Mouse (Mus musculus) midbrain, embryonic 12.5 days (tissue): ENCODE data around the gene Gtf2h5. TPM values are rescaled to one million over a fixed set of nuclear protein-coding genes. Genes with fewer than 3 reads are reported as not detected.

Source experiments
- ATAC-seq: fragments of 200-750 bp; cut with Nextera tagmentation; 2 replicates; pipeline ENCODE4 v1.8.0; 2017; ENCODE audit warnings: low read depth, moderate TSS enrichment, moderate library complexity; ENCODE audit not compliant: low FRiP score
- H3K27ac ChIP-seq: fragments of 300-500 bp; sonication (generic); replicated peaks from 2 replicates; pipeline ENCODE4 v1.5.1; 2016; ENCODE audit warnings: mild to moderate bottlenecking
- H3K27me3 ChIP-seq: fragments of 300-500 bp; sonication (generic); 2 replicates; pipeline ENCODE4 v1.6.1; 2016; ENCODE audit warnings: mild to moderate bottlenecking
- H3K36me3 ChIP-seq: fragments of 300-500 bp; sonication (generic); 2 replicates; pipeline ENCODE4 v1.6.1; 2016
- H3K4me1 ChIP-seq: fragments of 300-500 bp; sonication (generic); 2 replicates; pipeline ENCODE4 v1.6.1; 2016
- H3K4me2 ChIP-seq: fragments of 300-500 bp; sonication (generic); replicated peaks from 2 replicates; pipeline ENCODE4 v1.6.1; 2016; ENCODE audit warnings: mild to moderate bottlenecking, moderate library complexity
- H3K4me3 ChIP-seq: fragments of 300-500 bp; sonication (generic); 2 replicates; pipeline ENCODE4 v1.5.1; 2016; ENCODE audit warnings: mild to moderate bottlenecking
- H3K9ac ChIP-seq: fragments of 300-500 bp; sonication (generic); replicated peaks from 2 replicates; pipeline ENCODE4 v1.6.1; 2016; ENCODE audit warnings: mild to moderate bottlenecking, moderate library complexity
- H3K9me3 ChIP-seq: fragments of 300-500 bp; sonication (generic); 2 replicates; pipeline ENCODE4 v1.6.1; 2016; ENCODE audit warnings: mild to moderate bottlenecking
- WGBS: fragments of 180-500 bp; shearing (Covaris S2); methylation state at CpG from one replicate; pipeline ENCODE4 v1.1.7; 2016; 5-methylcytosine and 5-hydroxymethylcytosine counted together
- polyA plus RNA-seq: library from polyadenylated mRNA; unstranded; fragments of >200 nt; fragmentation: Nextera tagmentation; extraction: Ambion mirVana; gene quantifications from 2 replicates; pipeline ENCODE4 v1.2.1, GENCODE M21; 2016

Gene Gtf2h5
- polyA plus RNA-seq = 157 and 168 TPM in 2 replicates

DNA sequence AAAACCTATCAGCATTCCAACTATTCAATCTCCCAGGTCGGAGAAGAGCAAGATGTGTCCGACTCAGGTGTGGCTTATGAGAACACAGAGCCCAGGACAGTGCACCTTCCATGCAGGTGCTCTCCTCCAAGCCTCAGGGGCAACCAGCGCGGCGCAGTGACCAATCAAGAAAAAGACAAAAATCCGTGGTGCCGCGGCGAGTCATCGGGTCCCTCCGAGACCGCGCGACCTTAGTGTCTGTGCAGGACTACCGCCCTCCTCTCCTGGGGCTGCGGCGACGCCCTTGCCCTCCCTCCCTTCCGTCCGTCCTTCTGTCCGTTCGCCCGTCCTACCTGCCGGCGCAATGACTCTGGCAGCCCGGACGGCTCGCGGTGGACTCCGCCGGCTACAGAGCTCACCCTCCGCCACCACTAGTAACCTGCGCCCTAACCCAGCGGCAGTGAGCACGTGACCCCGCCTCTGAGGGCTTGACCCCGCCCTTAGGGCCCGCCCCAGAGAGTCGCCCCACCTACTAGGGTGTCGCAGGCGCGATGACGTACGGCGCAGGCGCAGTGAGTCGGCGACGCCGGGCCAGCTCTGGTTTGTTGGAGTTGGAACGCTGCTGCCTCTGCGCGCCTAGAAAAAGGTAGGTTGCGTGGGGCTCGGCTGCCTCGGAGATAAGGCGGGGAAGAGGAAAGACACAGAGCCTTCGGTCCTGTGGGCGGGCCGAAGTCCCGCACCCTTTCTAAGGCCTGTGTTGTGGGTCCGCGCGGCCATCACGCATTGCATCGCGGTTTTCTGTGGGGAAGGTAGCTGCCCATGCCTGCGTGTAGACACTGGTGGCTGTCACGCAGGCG lies at the start of gene Gtf2h5, which contains the start of gene Serac1:
Gene Gtf2h5 (plus strand): TSS at position 500 of the 836 bp plus-strand sequence.
Gene Serac1 (minus strand): TSS at position 455 of the 836 bp plus-strand sequence.
- Histone ChIP-seq H3K4me3 (peak within 1 kb of the TSS; percentile 80), H3K4me2 (peak within 1 kb of the TSS; percentile 75), H3K36me3 (peaks cover 12% of the 10 kb centered on the region), H3K27me3 (no peaks in the 10 kb centered on the region), H3K9ac (peak within 1 kb of the TSS; percentile 87), H3K27ac (peak within 1 kb of the TSS; percentile 83), H3K9me3 (no peaks in the 10 kb centered on the region), H3K4me1 (peaks cover 16% of the 10 kb centered on the region)
- WGBS = under 1% methylated on average over 70 of the region's 70 CpGs
- ATAC-seq = peak; percentile 98

DNA sequence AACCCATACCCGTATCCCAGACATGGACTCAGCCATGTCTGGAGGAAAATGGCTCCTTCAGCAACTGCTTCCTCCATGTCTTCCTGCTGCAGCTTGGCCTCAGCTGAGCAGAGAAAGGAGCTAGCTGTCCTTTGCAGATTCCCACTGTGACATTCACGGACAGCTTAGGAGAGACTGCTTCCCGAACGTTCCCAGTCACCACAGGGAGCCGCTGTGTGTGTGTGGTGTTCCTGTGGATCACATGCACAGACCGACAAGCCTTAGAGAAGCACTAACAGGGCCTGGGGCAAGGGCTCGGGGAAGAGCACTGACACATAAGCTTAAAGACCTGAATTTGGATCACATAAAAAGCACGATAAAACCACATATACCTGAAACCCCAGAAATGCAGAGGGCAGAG lies 43.9 kb upstream of the Gtf2h5 start:
- no peak overlapping the region for H3K4me3 ChIP-seq
- no peaks in the 10 kb centered on the region for H3K27me3 ChIP-seq
- ATAC-seq = no peak
- no peak overlapping the region for H3K27ac ChIP-seq
- no peaks in the 10 kb centered on the region for H3K4me1 ChIP-seq
- no peaks in the 10 kb centered on the region for H3K36me3 ChIP-seq
- no peaks in the 10 kb centered on the region for H3K9me3 ChIP-seq
- H3K9ac ChIP-seq = no peak overlapping the region
- WGBS = 36% methylated on average over 8 of the region's 8 CpGs
- no peak overlapping the region for H3K4me2 ChIP-seq

DNA sequence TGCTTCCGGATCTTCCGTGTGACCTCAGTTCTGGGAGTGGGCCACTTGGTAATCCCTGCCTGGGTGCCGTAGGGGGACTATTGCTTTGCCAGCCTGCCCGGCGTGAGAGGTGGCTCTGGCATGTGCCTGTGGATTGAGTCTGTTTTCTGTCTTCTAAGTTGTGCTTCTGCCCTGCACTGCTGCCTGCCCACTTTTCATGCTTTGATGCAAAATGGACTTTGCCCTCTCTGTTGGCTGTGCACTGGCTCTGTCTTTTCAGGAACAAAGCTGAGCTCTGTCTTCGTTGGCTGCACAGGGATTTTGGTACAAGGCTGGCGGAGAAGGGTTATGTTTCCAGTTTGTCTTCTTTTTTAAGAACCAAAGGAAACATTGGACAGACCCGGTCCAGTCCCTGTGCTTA lies 43.1 kb upstream of the Gtf2h5 start:
- Histone ChIP-seq H3K9me3 (no peaks in the 10 kb centered on the region), H3K4me2 (no peak overlapping the region), H3K27me3 (no peaks in the 10 kb centered on the region), H3K4me1 (no peaks in the 10 kb centered on the region), H3K9ac (no peak overlapping the region), H3K36me3 (no peaks in the 10 kb centered on the region), H3K4me3 (no peak overlapping the region), H3K27ac (no peak overlapping the region)
- ATAC-seq = no peak
- 88% methylated on average over 8 of the region's 8 CpGs for WGBS

DNA sequence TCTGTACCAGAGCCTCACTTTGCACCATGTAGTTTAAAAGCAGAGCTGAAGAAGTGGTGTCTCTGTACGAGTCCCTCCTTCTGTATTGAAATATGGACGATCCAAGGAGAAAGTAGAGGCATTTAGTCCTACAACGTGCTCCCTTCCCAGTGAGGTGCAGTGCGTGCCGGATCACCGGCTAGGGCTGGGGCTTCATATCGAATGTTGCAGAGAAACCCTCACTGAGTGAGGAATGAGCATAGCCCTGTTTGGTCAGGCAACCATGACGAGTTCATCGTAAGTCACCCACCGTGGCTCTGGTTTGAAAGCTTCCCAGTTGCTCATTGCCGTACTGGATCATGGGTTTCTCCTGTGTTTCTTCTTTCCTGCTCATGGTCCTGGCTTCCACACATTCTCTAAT lies 42.7 kb upstream of the Gtf2h5 start:
- 91% methylated on average over 11 of the region's 11 CpGs for WGBS
- H3K4me1 ChIP-seq = no peaks in the 10 kb centered on the region
- no peak for ATAC-seq
- no peaks in the 10 kb centered on the region for H3K9me3 ChIP-seq
- H3K27ac ChIP-seq = no peak overlapping the region
- H3K27me3 ChIP-seq = no peaks in the 10 kb centered on the region
- H3K36me3 ChIP-seq = no peaks in the 10 kb centered on the region
- H3K4me2 ChIP-seq = no peak overlapping the region
- H3K9ac ChIP-seq = no peak overlapping the region
- H3K4me3 ChIP-seq = no peak overlapping the region

DNA sequence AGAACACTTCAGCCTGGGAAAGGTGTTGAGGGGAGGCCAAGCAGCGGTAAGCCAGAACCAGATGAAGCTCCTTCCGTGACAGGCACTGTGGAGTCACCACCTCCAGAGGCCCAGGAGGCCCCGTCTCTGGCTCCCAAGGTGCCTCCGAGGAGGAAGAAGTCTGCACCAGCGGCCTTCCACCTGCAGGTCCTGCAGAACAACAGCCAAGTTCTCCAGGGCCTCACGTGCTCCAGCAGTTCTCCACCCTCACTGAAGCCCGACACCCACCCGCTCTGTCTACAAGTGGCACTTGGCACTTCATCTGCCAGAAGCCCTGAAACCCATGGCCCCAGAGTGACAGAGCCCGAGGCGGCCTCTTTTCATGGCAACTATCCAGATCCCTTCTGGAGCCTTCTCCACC lies 42.1 kb upstream of the Gtf2h5 start:
- Histone ChIP-seq H3K4me1 (no peaks in the 10 kb centered on the region), H3K4me3 (no peak overlapping the region), H3K4me2 (no peak overlapping the region), H3K27me3 (no peaks in the 10 kb centered on the region), H3K9ac (no peak overlapping the region), H3K9me3 (no peaks in the 10 kb centered on the region), H3K36me3 (no peaks in the 10 kb centered on the region), H3K27ac (no peak overlapping the region)
- 88% methylated on average over 10 of the region's 10 CpGs for WGBS
- no peak for ATAC-seq

DNA sequence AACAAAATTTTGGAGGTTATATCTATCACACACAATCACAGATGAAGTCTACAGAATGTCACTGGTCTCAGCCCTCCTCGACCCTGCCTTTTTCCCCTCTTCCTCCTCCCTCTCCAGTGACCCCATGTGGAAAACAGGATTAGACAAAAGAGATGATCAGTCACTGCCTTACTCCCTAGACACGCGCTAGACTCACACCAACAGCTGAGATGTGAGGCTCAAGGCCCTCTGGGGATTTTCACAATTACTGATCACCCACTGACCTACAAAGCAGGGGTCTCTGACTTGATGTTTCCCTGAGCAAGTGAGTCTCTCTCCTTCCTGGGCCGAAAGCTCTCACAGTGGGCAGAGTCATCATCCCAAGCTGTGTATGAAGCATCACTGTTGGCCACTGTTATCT lies 26.8 kb upstream of the Gtf2h5 start:
- Histone ChIP-seq H3K4me2 (no peak overlapping the region), H3K27me3 (no peaks in the 10 kb centered on the region), H3K36me3 (peaks cover 32% of the 10 kb centered on the region), H3K9ac (no peak overlapping the region), H3K9me3 (no peaks in the 10 kb centered on the region), H3K27ac (no peak overlapping the region), H3K4me3 (no peak overlapping the region), H3K4me1 (no peaks in the 10 kb centered on the region)
- 39% methylated on average over 4 of the region's 4 CpGs for WGBS
- no peak for ATAC-seq

DNA sequence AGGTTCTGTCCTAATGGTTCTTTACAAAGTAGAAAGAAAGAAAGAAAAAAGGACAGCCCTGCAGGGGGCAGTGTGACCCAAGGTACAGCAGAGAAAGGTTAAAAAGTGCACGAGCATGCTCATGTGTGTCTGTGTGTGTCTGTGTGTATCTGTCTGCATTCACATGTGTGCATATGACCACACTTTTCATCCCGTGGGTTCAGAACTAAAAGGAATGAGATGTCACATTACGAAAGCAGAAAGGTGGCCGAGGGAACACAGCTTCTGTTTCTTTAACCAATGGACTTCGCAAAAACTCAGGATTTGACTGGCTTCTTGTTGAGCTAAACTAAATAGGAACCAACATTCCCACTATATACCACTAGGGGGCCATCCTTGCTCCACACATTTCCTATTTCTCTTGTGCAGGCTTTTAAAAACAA lies 24.6 kb upstream of the Gtf2h5 start:
- peaks cover 26% of the 10 kb centered on the region for H3K36me3 ChIP-seq
- ATAC-seq = no peak
- H3K9ac ChIP-seq = no peak overlapping the region
- WGBS = 25% methylated on average over 5 of the region's 5 CpGs
- H3K27me3 ChIP-seq = no peaks in the 10 kb centered on the region
- H3K27ac ChIP-seq = no peak overlapping the region
- no peak overlapping the region for H3K4me2 ChIP-seq
- H3K9me3 ChIP-seq = no peaks in the 10 kb centered on the region
- no peak overlapping the region for H3K4me3 ChIP-seq
- no peaks in the 10 kb centered on the region for H3K4me1 ChIP-seq

DNA sequence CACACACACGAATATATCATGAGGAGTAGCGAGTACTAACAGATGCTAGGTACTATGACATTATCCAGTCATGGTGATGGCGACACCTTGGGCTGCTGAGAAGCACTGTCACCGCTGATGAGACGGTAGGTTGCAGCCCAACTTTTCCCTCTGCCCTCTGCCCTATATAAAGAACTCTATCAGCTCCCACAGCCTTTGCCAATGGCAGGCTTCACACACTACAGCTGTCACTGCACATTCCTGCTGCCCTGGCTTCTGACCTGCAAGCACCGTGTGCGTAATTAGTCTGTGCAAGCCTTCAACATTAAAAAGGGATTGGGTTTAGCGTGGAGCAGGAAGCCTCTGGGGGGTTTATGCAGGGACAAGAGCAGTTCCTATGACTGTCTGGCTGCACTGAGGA lies 16.8 kb upstream of the Gtf2h5 start:
- Histone ChIP-seq H3K4me3 (no peak overlapping the region), H3K9ac (no peak overlapping the region), H3K36me3 (peaks cover 61% of the 10 kb centered on the region), H3K9me3 (no peaks in the 10 kb centered on the region), H3K27ac (no peak overlapping the region), H3K4me2 (no peak overlapping the region), H3K27me3 (no peaks in the 10 kb centered on the region), H3K4me1 (no peaks in the 10 kb centered on the region)
- no peak for ATAC-seq
- WGBS = 87% methylated on average over 8 of the region's 8 CpGs

DNA sequence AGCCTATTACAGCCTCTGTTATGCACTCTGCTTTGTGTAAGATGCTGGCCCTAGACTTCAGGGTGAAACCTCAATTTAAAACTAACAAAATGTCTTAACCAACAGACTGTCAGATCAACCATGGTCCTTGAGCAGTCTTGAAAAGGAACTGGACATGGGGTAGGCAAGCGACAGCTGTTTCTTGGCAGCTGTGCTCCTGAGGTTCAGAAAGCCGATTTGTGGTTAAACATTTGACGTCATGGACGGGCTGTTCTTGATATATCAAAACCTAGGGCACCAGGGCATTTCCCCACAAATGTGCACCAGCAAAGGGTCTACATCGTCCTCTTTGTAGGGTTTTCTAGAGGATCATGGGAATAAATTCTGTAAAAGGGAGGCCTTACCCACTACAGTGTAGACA lies 16.1 kb upstream of the Gtf2h5 start:
- no peak overlapping the region for H3K4me2 ChIP-seq
- no peak for ATAC-seq
- 92% methylated on average over 5 of the region's 5 CpGs for WGBS
- H3K9ac ChIP-seq = no peak overlapping the region
- no peak overlapping the region for H3K27ac ChIP-seq
- H3K36me3 ChIP-seq = peaks cover 63% of the 10 kb centered on the region
- H3K27me3 ChIP-seq = no peaks in the 10 kb centered on the region
- no peaks in the 10 kb centered on the region for H3K4me1 ChIP-seq
- H3K4me3 ChIP-seq = no peak overlapping the region
- H3K9me3 ChIP-seq = no peaks in the 10 kb centered on the region

DNA sequence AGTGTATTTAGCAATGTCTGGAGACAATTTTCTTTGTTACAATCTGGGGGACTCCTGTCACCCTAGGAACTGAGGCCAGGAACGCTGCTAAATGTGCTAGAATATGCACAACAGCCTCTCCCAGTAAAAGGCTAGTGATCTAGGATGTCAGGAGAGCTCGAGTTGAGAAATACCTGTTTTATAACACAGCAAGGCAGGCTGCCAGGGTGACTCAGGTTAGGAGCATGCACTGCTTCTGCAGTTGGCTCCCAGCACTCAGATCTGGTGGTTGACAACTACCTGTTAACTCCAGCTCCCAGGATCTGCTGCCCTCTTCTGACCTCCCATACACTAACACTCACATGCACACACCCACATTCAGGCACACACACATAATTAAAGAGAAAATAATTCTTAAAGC lies 13.6 kb upstream of the Gtf2h5 start:
- Histone ChIP-seq H3K27ac (no peak overlapping the region), H3K36me3 (peaks cover 72% of the 10 kb centered on the region), H3K27me3 (no peaks in the 10 kb centered on the region), H3K4me3 (no peak overlapping the region), H3K4me2 (no peak overlapping the region), H3K9me3 (no peaks in the 10 kb centered on the region), H3K9ac (no peak overlapping the region), H3K4me1 (no peaks in the 10 kb centered on the region)
- WGBS = 91% methylated on average over 2 of the region's 2 CpGs
- no peak for ATAC-seq

DNA sequence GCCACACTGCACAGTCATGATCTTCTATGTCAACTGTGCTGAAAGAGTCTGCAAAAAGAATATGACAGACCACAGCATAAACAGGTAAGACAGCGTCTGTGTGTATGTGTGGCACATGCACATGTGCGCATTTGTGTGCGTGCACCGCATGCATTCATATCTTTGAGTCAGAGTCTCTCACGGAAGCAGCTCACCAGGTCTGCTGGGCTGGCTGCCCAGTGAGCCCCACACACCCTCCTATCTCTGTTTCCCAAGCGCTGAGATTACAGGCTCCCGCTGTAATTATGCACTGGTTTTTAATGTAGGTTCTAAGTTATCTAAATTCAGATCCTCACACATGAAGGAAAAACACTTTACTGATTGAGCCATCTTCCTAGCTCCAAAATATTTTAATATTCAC lies 12.0 kb upstream of the Gtf2h5 start:
- H3K9ac ChIP-seq = no peak overlapping the region
- no peaks in the 10 kb centered on the region for H3K9me3 ChIP-seq
- WGBS = 96% methylated on average over 7 of the region's 7 CpGs
- no peak overlapping the region for H3K27ac ChIP-seq
- no peak overlapping the region for H3K4me2 ChIP-seq
- H3K36me3 ChIP-seq = peaks cover 85% of the 10 kb centered on the region
- no peaks in the 10 kb centered on the region for H3K4me1 ChIP-seq
- H3K4me3 ChIP-seq = no peak overlapping the region
- ATAC-seq = no peak
- no peaks in the 10 kb centered on the region for H3K27me3 ChIP-seq

DNA sequence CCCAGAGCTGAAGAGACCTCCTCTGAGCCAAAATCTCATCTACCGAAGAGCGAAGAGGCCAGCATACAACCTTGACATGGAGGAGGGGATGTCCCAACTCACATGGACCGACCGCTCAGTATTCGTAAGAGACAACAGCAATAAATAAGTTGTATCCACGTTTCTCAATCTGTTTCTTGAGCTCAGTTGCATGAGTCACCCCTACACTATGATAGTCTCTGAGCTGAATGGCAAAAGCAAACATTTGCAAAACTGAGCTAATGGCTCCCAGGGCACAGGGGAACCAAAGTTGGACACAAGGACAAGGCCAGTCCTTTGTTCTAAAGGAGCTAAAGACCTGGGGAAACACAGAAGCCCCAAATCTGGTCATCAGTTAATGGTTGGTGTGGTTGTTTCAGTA lies 9.7 kb upstream of the Gtf2h5 start:
- no peak for ATAC-seq
- Histone ChIP-seq H3K4me2 (no peak overlapping the region), H3K4me3 (no peak overlapping the region), H3K9ac (no peak overlapping the region), H3K9me3 (no peaks in the 10 kb centered on the region), H3K36me3 (peaks cover 77% of the 10 kb centered on the region), H3K27me3 (no peaks in the 10 kb centered on the region), H3K4me1 (no peaks in the 10 kb centered on the region), H3K27ac (no peak overlapping the region)
- 93% methylated on average over 6 of the region's 6 CpGs for WGBS

DNA sequence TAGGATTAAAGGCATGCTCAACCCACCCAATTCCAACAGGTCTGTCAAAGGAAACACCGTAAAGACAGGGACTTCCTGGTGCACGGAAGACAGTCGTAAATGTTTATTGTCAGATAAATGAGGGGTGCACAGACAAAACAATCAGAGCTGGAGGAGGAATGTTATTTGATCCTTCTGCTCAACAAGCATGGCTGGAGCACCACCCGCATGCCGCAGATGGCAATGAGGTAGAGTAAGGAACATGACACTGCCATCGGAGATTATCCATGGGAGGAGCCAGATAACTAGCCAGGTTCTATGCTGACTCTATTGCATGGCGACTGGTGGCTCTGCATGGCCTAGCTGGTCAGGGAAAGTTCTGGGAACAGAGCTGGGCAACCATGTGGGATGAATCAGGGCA lies 6.2 kb upstream of the Gtf2h5 start:
- H3K27me3 ChIP-seq = no peaks in the 10 kb centered on the region
- peaks cover 52% of the 10 kb centered on the region for H3K36me3 ChIP-seq
- no peak overlapping the region for H3K4me3 ChIP-seq
- H3K4me2 ChIP-seq = no peak overlapping the region
- no peaks in the 10 kb centered on the region for H3K9me3 ChIP-seq
- no peaks in the 10 kb centered on the region; the same call in 1 of the 2 replicates for H3K4me1 ChIP-seq
- H3K27ac ChIP-seq = no peak overlapping the region
- H3K9ac ChIP-seq = no peak overlapping the region
- no peak for ATAC-seq
- 89% methylated on average over 7 of the region's 7 CpGs for WGBS
